Mouse (Mus musculus) heart, embryonic 14.5 days (tissue): Measurements from ENCODE around the gene Abcd1. TPM values are rescaled to one million over a fixed set of nuclear protein-coding genes. Genes with fewer than 3 reads are reported as not detected.

Source experiments
- ATAC-seq: fragments of 200-750 bp; cut with Nextera tagmentation; 2 replicates; pipeline ENCODE4 v1.8.0; 2017; ENCODE audit warnings: low read depth, moderate TSS enrichment; ENCODE audit not compliant: insufficient number of reproducible peaks, insufficient read depth, low FRiP score
- H3K27ac ChIP-seq, 2 experiments: fragments of 200-500 bp in 1 of 2; fragments of 300-500 bp in 1 of 2; sonication (generic) in 1 of 2; replicated peaks in 1 of 2; 2 replicates each; pipeline ENCODE4 v1.5.1; 2012 to 2014; ENCODE audit warnings: low read depth in 2 of 2, low read length in 2 of 2, control low read depth in 1 of 2, mild to moderate bottlenecking in 1 of 2, mixed read lengths in 1 of 2; ENCODE audit not compliant: control insufficient read depth in 1 of 2, insufficient read depth in 1 of 2
- H3K27me3 ChIP-seq: fragments of 300-500 bp; sonication (generic); 2 replicates; pipeline ENCODE4 v1.6.1; 2014; ENCODE audit warnings: mild to moderate bottlenecking, low read length, control low read depth; ENCODE audit not compliant: control insufficient read depth, insufficient read depth
- H3K36me3 ChIP-seq: fragments of 300-500 bp; sonication (generic); 2 replicates; pipeline ENCODE4 v1.6.1; 2014; ENCODE audit warnings: mild to moderate bottlenecking, control low read depth, low read length, mixed read lengths; ENCODE audit not compliant: control insufficient read depth, insufficient read depth
- H3K4me1 ChIP-seq, 2 experiments: fragments of 200-500 bp in 1 of 2; fragments of 300-500 bp in 1 of 2; sonication (generic) in 1 of 2; 2 replicates each; pipeline ENCODE4 v1.6.1; 2012 to 2014; ENCODE audit warnings: low read length in 2 of 2, control low read depth in 1 of 2, mixed read lengths in 1 of 2; ENCODE audit not compliant: control insufficient read depth in 2 of 2, insufficient read depth in 2 of 2
- H3K4me2 ChIP-seq: fragments of 300-500 bp; sonication (generic); 2 replicates; pipeline ENCODE4 v1.6.1; 2014; ENCODE audit warnings: mild to moderate bottlenecking, low read length
- H3K4me3 ChIP-seq, 2 experiments: fragments of 200-500 bp in 1 of 2; fragments of 300-500 bp in 1 of 2; sonication (generic) in 1 of 2; 2 replicates each; pipeline ENCODE4 v1.5.1; 2012 to 2014; ENCODE audit warnings: low read length in 2 of 2, mild to moderate bottlenecking in 2 of 2, control low read depth in 1 of 2, low read depth in 1 of 2, moderate library complexity in 1 of 2; ENCODE audit not compliant: control insufficient read depth in 1 of 2, insufficient read depth in 1 of 2
- H3K9ac ChIP-seq: fragments of 300-500 bp; sonication (generic); 2 replicates; pipeline ENCODE4 v1.6.1; 2014; ENCODE audit warnings: mild to moderate bottlenecking, low read length
- H3K9me3 ChIP-seq: fragments of 300-500 bp; sonication (generic); 2 replicates; pipeline ENCODE4 v1.6.1; 2016; ENCODE audit warnings: low read length, control low read depth; ENCODE audit not compliant: control insufficient read depth
- WGBS: fragments of 180-500 bp; shearing (Covaris S2); extraction: QIAGEN DNeasy Blood & Tissue Kit; methylation state at CpG from one replicate; pipeline ENCODE4 v1.1.7; 2014; 5-methylcytosine and 5-hydroxymethylcytosine counted together
- polyA plus RNA-seq: library from polyadenylated mRNA; unstranded; fragments of >200 nt; fragmentation: Nextera tagmentation; extraction: Ambion mirVana; gene quantifications from 2 replicates; pipeline ENCODE4 v1.2.1, GENCODE M21; 2014

Abcd1 gene
- polyA plus RNA-seq: 10.9 and 12.2 TPM in 2 replicates

DNA sequence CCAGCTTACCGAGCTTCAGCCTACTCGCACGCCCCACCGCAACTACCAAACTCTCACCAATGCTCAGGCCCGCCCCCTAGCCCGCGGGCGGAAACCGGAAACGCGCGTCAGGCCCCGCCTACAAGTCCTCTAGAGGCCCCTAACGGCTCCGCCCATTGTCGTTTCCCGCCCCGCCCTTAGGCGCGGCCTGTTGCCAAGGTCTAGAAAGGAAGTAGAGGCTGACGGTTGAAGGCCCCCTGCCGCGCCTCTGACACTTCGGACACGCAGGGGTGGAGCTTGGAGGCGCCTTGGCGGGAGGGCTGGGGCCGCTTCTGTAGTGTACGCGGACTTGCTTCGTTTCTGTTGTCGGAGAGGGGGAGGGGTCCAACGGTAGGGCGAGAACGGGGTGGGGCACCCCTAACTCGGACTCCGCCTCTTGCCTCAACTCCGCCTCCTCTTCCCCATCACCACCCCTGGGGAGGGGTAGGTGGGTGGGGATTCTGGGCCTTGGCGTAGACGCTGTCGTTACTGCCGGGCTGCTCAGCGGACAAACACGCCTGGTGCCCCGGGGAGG lies at the start of gene Abcd1, which contains the start of gene Bcap31:
TSS of gene Abcd1 (plus strand) at position 489 of the 553 bp plus-strand sequence.
TSS of gene Bcap31 (minus strand) at position 67 of the 553 bp plus-strand sequence.
- peak within 1 kb of the TSS; percentile 79 for H3K9ac ChIP-seq
- H3K27me3 ChIP-seq: no peaks in the 10 kb centered on the region
- peak within 1 kb of the TSS; percentile 74 for H3K4me2 ChIP-seq
- peaks cover 19 to 29% of the 10 kb centered on the region in 2 experiments for H3K4me1 ChIP-seq
- no peaks in the 10 kb centered on the region for H3K9me3 ChIP-seq
- WGBS: 16% methylated on average over 42 of the region's 45 CpGs
- peaks cover 22% of the 10 kb centered on the region for H3K36me3 ChIP-seq
- peak within 1 kb of the TSS; percentile 78 to 80 for H3K27ac ChIP-seq
- H3K4me3 ChIP-seq: peak within 1 kb of the TSS; percentile 54 to 86
- peak; percentile 93 for ATAC-seq

- no peaks in the 10 kb centered on the region for H3K27me3 ChIP-seq
- no peak for ATAC-seq
- WGBS: 55% methylated on average over 4 of the region's 4 CpGs
- H3K9ac ChIP-seq: no peak overlapping the region
- no peak overlapping the region for H3K4me3 ChIP-seq
- H3K4me1 ChIP-seq: peaks cover 4 to 5% of the 10 kb centered on the region in 2 experiments; a peak in 2 of 4 replicates
- no peak overlapping the region for H3K27ac ChIP-seq
- H3K4me2 ChIP-seq: peak overlapping the region; percentile 70; the same call in 1 of the 2 replicates
- no peaks in the 10 kb centered on the region for H3K9me3 ChIP-seq
- peaks cover 9% of the 10 kb centered on the region for H3K36me3 ChIP-seq
Measured at GRCm38 (mm10) chrX:73672031-73672431, 44.4 kb upstream of the Abcd1 start.

GRCm38 (mm10) chrX:73672879-73673618 lies 43.3 kb upstream of the Abcd1 start, which contains the start of gene Slc6a8:
TSS of gene Slc6a8 (plus strand) at chrX:73673150.
- peaks cover 4 to 5% of the 10 kb centered on the region in 2 experiments; a peak in 2 of 4 replicates for H3K4me1 ChIP-seq
- peak within 1 kb of the TSS; percentile 70 for H3K4me2 ChIP-seq
- peak within 1 kb of the TSS; percentile 62 to 63 for H3K4me3 ChIP-seq
- peak within 1 kb of the TSS; percentile 86 for H3K9ac ChIP-seq
- H3K36me3 ChIP-seq: peaks cover 20% of the 10 kb centered on the region
- peak within 1 kb of the TSS; percentile 74 to 84 for H3K27ac ChIP-seq
- no peaks in the 10 kb centered on the region for H3K9me3 ChIP-seq
- ATAC-seq: peak; percentile 70
- WGBS: 12% methylated on average over 26 of the region's 72 CpGs
- H3K27me3 ChIP-seq: no peaks in the 10 kb centered on the region

- Histone ChIP-seq H3K9ac (peak overlapping the region; percentile 86), H3K27ac (peak overlapping the region; percentile 51 to 84), H3K9me3 (no peaks in the 10 kb centered on the region), H3K4me3 (peak overlapping the region; percentile 62 to 63), H3K36me3 (peaks cover 25% of the 10 kb centered on the region), H3K4me2 (peak overlapping the region; percentile 70), H3K27me3 (no peaks in the 10 kb centered on the region), H3K4me1 (peaks cover 4 to 5% of the 10 kb centered on the region in 2 experiments; a peak in 2 of 4 replicates)
- no peak for ATAC-seq
- 20% methylated on average over 36 of the region's 42 CpGs for WGBS
Measured at GRCm38 (mm10) chrX:73673619-73673967, 42.8 kb upstream of the Abcd1 start.

DNA sequence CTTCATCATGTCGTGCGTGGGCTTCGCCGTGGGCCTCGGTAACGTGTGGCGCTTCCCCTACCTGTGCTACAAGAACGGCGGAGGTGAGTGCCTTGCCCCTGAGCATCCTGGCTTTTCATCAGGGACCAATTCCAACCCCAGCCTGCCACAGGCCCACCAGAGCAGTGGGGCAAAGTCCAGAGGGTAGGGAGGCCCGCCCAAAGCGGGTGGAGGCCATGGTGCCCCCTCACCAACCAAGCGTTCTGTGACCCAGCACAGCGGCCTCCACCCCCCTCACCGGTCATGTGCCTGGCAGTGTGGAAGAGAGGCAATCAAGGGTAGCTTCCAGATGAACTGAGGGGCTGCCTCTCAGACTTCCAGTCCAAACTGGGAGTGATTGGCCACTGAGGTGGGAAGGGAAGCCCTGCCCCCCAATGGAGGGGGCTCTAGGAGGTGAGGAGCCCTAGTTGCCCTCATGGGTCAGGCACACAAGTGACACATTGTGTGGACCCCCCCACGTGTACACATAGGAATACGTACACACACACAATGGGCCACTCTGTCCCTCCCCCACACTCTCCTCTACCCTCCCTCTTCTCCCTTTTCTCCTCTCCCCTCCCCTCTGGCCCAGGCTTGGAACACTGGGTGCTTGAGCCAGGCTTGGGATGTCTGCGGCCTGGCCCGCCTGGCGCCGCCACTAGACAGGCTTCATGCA lies 42.3 kb upstream of the Abcd1 start:
- 29% methylated on average over 20 of the region's 20 CpGs for WGBS
- Histone ChIP-seq H3K27ac (peak overlapping the region; percentile 51 to 84), H3K4me2 (peak overlapping the region; percentile 70), H3K9ac (peak overlapping the region; percentile 86), H3K27me3 (no peaks in the 10 kb centered on the region), H3K9me3 (no peaks in the 10 kb centered on the region), H3K4me3 (peak overlapping the region; percentile 62 to 63), H3K36me3 (peaks cover 30% of the 10 kb centered on the region), H3K4me1 (peaks cover 4 to 5% of the 10 kb centered on the region in 2 experiments; a peak in 2 of 4 replicates)
- ATAC-seq: 0 out of 2 replicates have a peak, but pooled peaks have one; percentile 12

DNA sequence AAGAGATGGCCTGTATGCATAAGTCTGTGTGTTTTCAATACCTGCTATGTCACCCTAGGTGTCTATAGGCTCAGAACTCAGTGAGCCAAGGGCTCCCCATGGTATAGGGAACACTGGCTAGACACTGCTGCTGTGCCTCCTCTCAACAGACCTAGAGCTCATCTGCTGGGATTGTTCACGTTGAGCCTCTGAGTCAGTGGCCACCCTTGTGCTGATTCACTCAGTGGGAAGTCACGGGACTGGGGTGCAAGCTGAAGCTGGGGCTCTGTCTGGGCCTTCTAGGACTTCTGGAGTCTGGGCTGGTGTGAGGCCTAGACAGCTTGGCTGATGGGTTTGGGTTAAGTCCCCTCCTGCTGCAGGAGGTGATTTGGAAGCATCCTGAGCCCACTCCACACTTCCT lies 41.2 kb upstream of the Abcd1 start:
- Histone ChIP-seq H3K4me2 (peak overlapping the region; percentile 70), H3K4me1 (peaks cover 4 to 5% of the 10 kb centered on the region in 2 experiments; a peak in 2 of 4 replicates), H3K4me3 (peak overlapping the region; percentile 62 to 63; a peak in 1 of 4 replicates), H3K9me3 (no peaks in the 10 kb centered on the region), H3K9ac (peak overlapping the region; percentile 86), H3K36me3 (peaks cover 41% of the 10 kb centered on the region), H3K27me3 (no peaks in the 10 kb centered on the region), H3K27ac (no peak overlapping the region)
- no peak for ATAC-seq
- 78% methylated on average over 2 of the region's 2 CpGs for WGBS

DNA sequence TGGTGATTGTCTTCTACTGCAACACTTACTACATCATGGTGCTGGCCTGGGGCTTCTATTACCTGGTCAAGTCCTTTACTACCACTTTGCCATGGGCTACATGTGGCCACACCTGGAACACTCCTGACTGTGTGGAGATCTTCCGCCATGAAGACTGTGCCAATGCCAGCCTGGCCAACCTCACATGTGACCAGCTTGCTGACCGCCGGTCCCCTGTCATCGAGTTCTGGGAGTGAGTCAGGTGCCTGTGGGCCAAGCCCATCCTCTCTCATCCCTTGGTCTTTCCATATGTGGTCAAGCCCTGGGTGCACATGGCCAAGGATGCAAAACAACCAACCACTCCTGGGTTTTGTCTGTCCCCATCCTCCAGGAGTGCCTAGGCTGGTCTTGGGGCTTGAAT lies 39.7 kb upstream of the Abcd1 start:
- H3K4me2 ChIP-seq: no peak overlapping the region
- ATAC-seq: no peak
- no peak overlapping the region for H3K27ac ChIP-seq
- peaks cover 56% of the 10 kb centered on the region for H3K36me3 ChIP-seq
- H3K9me3 ChIP-seq: no peaks in the 10 kb centered on the region
- H3K27me3 ChIP-seq: no peaks in the 10 kb centered on the region
- H3K9ac ChIP-seq: no peak overlapping the region
- 92% methylated on average over 4 of the region's 4 CpGs for WGBS
- H3K4me1 ChIP-seq: peaks cover 4 to 5% of the 10 kb centered on the region in 2 experiments; a peak in 2 of 4 replicates
- no peak overlapping the region for H3K4me3 ChIP-seq
